Mouse (Mus musculus) Patski (cell line): ENCODE measurements around the gene Gcnt2. TPM values are rescaled to one million over a fixed set of nuclear protein-coding genes. Genes with fewer than 3 reads are reported as not detected.
A peak's percentile ranks its signal among the peaks of the same experiment; 100 is the strongest.

Experiments used
- ATAC-seq: fragments of 100-300 bp; one replicate; pipeline ENCODE4 v1.8.0; 2021
- CTCF ChIA-PET: fragments of 350-600 bp; sonication (Branson Sonifier 250); formaldehyde crosslinking; loops from one replicate; lab custom pipeline; 2022; ENCODE audit warnings: inconsistent platforms; lab: Charles Lee
- POLR2A ChIA-PET: fragments of 350-600 bp; sonication (Branson Sonifier 250); formaldehyde crosslinking; loops from one replicate; lab custom pipeline; 2022; ENCODE audit warnings: antibody characterized with exemption, inconsistent platforms; lab: Charles Lee
- DNase-seq: peaks from one replicate; pipeline ENCODE4 v3.0.0-alpha.2; 2011; ENCODE audit warnings: low read depth, low spot score
- H3K27me3 ChIP-seq: fragments of 371-371 bp; one replicate; pipeline ENCODE4 v1.5.1; 2021
- CTCF ChIP-seq: fragments of 100-300 bp; IDR thresholded peaks from one replicate; pipeline ENCODE4 v1.5.1; 2021
- in situ Hi-C: fragments of 300-500 bp; cut with MboI; formaldehyde crosslinking; loops from 3 replicates; pipeline ENCODE4 v1.11.1; 2018; ENCODE audit warnings: low pct_unique_long_range_greater_than_20kb, mixed read lengths
- polyA plus RNA-seq: library from polyadenylated mRNA; unstranded; gene quantifications from one replicate; pipeline ENCODE4 v1.2.3, GENCODE M21; 2021

Gcnt2 gene
- polyA plus RNA-seq, 1 experiment from 2014 or later: 71.2 TPM

- ATAC-seq (no peak), DNase-seq (no peak)
- TF ChIP-seq CTCF: no peak
- ChIA-PET CTCF (no interaction called here), POLR2A (no interaction called here)
- in situ Hi-C loops: loop anchor here (10.0 kb wide), 1 partner anchor 387 kb away; no protein-coding TSS in a partner anchor
- no peaks in the 10 kb centered on the region for H3K27me3 ChIP-seq
Measured at GRCm38 (mm10) chr13:40847898-40848297, 11.7 kb upstream of the Gcnt2 start.

- no peak for TF ChIP-seq CTCF
- POLR2A ChIA-PET: no interaction called here
- DNase-seq (no peak), ATAC-seq (no peak)
- CTCF ChIA-PET: interaction anchor here (1.0 to 1.2 kb wide), 2 partner anchors 9 to 10 kb away, joined by 4 to 5 read pairs; partner anchors contain the start of gene Gcnt2
- in situ Hi-C loops: no loop called here
- no peaks in the 10 kb centered on the region for H3K27me3 ChIP-seq
Measured at GRCm38 (mm10) chr13:40850686-40851085, 8.9 kb upstream of the Gcnt2 start.

- POLR2A ChIA-PET: no interaction called here
- CTCF ChIA-PET: interaction anchor here (1.0 to 1.2 kb wide), 2 partner anchors 9 to 10 kb away, joined by 4 to 5 read pairs; partner anchors contain the start of gene Gcnt2
- no peak for ATAC-seq
- in situ Hi-C loops: no loop called here
- no peaks in the 10 kb centered on the region for H3K27me3 ChIP-seq
- no peak for TF ChIP-seq CTCF
- no peak for DNase-seq
Measured at GRCm38 (mm10) chr13:40851281-40851680, 8.3 kb upstream of the Gcnt2 start.

GRCm38 (mm10) chr13:40851961-40852360, 7.6 kb upstream of the Gcnt2 start:
- DNase-seq (no peak), ATAC-seq (no peak)
- TF ChIP-seq CTCF: no peak
- no peaks in the 10 kb centered on the region for H3K27me3 ChIP-seq
- ChIA-PET CTCF (no interaction called here), POLR2A (no interaction called here)
- in situ Hi-C loops: no loop called here

- POLR2A ChIA-PET: no interaction called here
- in situ Hi-C loops: no loop called here
- no peaks in the 10 kb centered on the region for H3K27me3 ChIP-seq
- no peak for DNase-seq
- no peak for TF ChIP-seq CTCF
- CTCF ChIA-PET: no interaction called here
- no peak for ATAC-seq
Measured at GRCm38 (mm10) chr13:40852791-40853190, 6.8 kb upstream of the Gcnt2 start.

- CTCF ChIA-PET: interaction anchor here (1.4 kb wide), 1 partner anchor 126 kb away, joined by 3 read pairs; no protein-coding TSS in a partner anchor
- in situ Hi-C loops: no loop called here
Measured at GRCm38 (mm10) chr13:40853842-40854241, 5.7 kb upstream of the Gcnt2 start.

GRCm38 (mm10) chr13:40854451-40855058, 5.0 kb upstream of the Gcnt2 start:
- ChIA-PET POLR2A (interaction anchor here (0.6 to 1.2 kb wide), 3 partner anchors 142 to 387 kb away, joined by 3 to 4 read pairs (median 4); partner anchors contain the start of gene Pak1ip1), CTCF (interaction anchor here (0.9 to 1.4 kb wide), 3 partner anchors 11 to 125 kb away, joined by 3 read pairs; no protein-coding TSS in a partner anchor)
- ATAC-seq (peak; percentile 66), DNase-seq (peak; percentile 74)
- no peaks in the 10 kb centered on the region for H3K27me3 ChIP-seq
- in situ Hi-C loops: no loop called here
- no peak for TF ChIP-seq CTCF

More at GRCm38 (mm10) chr13:40853842-40854241, 5.7 kb upstream of the Gcnt2 start:
- POLR2A ChIA-PET: interaction anchor here (1.2 kb wide), 1 partner anchor 147 kb away, joined by 4 read pairs; the partner anchor contains the start of gene Pak1ip1
- no peak for TF ChIP-seq CTCF
- no peaks in the 10 kb centered on the region for H3K27me3 ChIP-seq
- DNase-seq (no peak), ATAC-seq (no peak)

GRCm38 (mm10) chr13:40855266-40855665, 4.3 kb upstream of the Gcnt2 start:
- ATAC-seq: no peak
- TF ChIP-seq CTCF: no peak
- ChIA-PET CTCF (interaction anchor here (0.9 to 1.4 kb wide), 2 partner anchors 29 to 124 kb away, joined by 3 read pairs; no protein-coding TSS in a partner anchor), POLR2A (interaction anchor here (0.6 to 1.2 kb wide), 5 partner anchors 32 to 386 kb away, joined by 3 to 4 read pairs (median 3); partner anchors contain the start of gene Pak1ip1)
- in situ Hi-C loops: no loop called here
- no peaks in the 10 kb centered on the region for H3K27me3 ChIP-seq
- no peak for DNase-seq

GRCm38 (mm10) chr13:40856786-40857185, 2.8 kb upstream of the Gcnt2 start:
- POLR2A ChIA-PET: no interaction called here
- no peak for TF ChIP-seq CTCF
- DNase-seq (no peak), ATAC-seq (no peak)
- in situ Hi-C loops: no loop called here
- CTCF ChIA-PET: interaction anchor here (1.1 kb wide), 1 partner anchor 13 kb away, joined by 4 read pairs; no protein-coding TSS in a partner anchor
- no peaks in the 10 kb centered on the region for H3K27me3 ChIP-seq

- TF ChIP-seq CTCF: no peak
- in situ Hi-C loops: no loop called here
- H3K27me3 ChIP-seq: no peaks in the 10 kb centered on the region
- no peak for DNase-seq
- CTCF ChIA-PET: interaction anchor here (1.1 kb wide), 1 partner anchor 14 kb away, joined by 4 read pairs; no protein-coding TSS in a partner anchor
- no peak for ATAC-seq
- POLR2A ChIA-PET: no interaction called here
Measured at GRCm38 (mm10) chr13:40857281-40857818, 2.2 kb upstream of the Gcnt2 start.
